Mouse (Mus musculus) limb, embryonic 13.5 days (tissue): Measurements from ENCODE around the gene Gm42957. TPM values are rescaled to one million over a fixed set of nuclear protein-coding genes. Genes with fewer than 3 reads are reported as not detected.
"Not testable (repeated sequence)": the region's sequence is repeated elsewhere in the genome, so short reads cannot be mapped to it uniquely, and the experiment has no call there.

ENCODE experiments used
- ATAC-seq: fragments of 200-750 bp; cut with Nextera tagmentation; 2 replicates; pipeline ENCODE4 v1.8.0; 2017; ENCODE audit warnings: low read depth, moderate number of reproducible peaks, moderate TSS enrichment; ENCODE audit not compliant: low FRiP score
- H3K27ac ChIP-seq: fragments of 300-500 bp; sonication (generic); 2 replicates; pipeline ENCODE4 v1.5.1; 2015; ENCODE audit warnings: inconsistent platforms, mild to moderate bottlenecking, moderate library complexity
- H3K27me3 ChIP-seq: fragments of 300-500 bp; sonication (generic); 2 replicates; pipeline ENCODE4 v1.6.1; 2015; ENCODE audit warnings: mild to moderate bottlenecking, inconsistent platforms
- H3K36me3 ChIP-seq: fragments of 300-500 bp; sonication (generic); 2 replicates; pipeline ENCODE4 v1.6.1; 2015; ENCODE audit warnings: inconsistent platforms, mild to moderate bottlenecking, moderate library complexity
- H3K4me1 ChIP-seq: fragments of 300-500 bp; sonication (generic); 2 replicates; pipeline ENCODE4 v1.6.1; 2015; ENCODE audit warnings: inconsistent platforms
- H3K4me2 ChIP-seq: fragments of 300-500 bp; sonication (generic); replicated peaks from 2 replicates; pipeline ENCODE4 v1.6.1; 2015; ENCODE audit warnings: inconsistent platforms, mild to moderate bottlenecking, moderate library complexity
- H3K4me3 ChIP-seq: fragments of 300-500 bp; sonication (generic); 2 replicates; pipeline ENCODE4 v1.5.1; 2015; ENCODE audit warnings: moderate library complexity, mild to moderate bottlenecking, inconsistent platforms
- H3K9ac ChIP-seq: fragments of 300-500 bp; sonication (generic); 2 replicates; pipeline ENCODE4 v1.6.1; 2015; ENCODE audit warnings: mild to moderate bottlenecking, inconsistent platforms
- H3K9me3 ChIP-seq: fragments of 300-500 bp; sonication (generic); 2 replicates; pipeline ENCODE4 v1.6.1; 2016; ENCODE audit warnings: inconsistent platforms
- WGBS: fragments of 180-500 bp; shearing (Covaris S2); methylation state at CpG from one replicate; pipeline ENCODE4 v1.1.7; 2015; 5-methylcytosine and 5-hydroxymethylcytosine counted together
- polyA plus RNA-seq: library from polyadenylated mRNA; unstranded; fragments of >200 nt; fragmentation: Nextera tagmentation; extraction: Ambion mirVana; gene quantifications from 2 replicates; pipeline ENCODE4 v1.2.1, GENCODE M21; 2015

Gene Gm42957
- polyA plus RNA-seq, 1 experiment from 2014 or later: 0.23 TPM

DNA sequence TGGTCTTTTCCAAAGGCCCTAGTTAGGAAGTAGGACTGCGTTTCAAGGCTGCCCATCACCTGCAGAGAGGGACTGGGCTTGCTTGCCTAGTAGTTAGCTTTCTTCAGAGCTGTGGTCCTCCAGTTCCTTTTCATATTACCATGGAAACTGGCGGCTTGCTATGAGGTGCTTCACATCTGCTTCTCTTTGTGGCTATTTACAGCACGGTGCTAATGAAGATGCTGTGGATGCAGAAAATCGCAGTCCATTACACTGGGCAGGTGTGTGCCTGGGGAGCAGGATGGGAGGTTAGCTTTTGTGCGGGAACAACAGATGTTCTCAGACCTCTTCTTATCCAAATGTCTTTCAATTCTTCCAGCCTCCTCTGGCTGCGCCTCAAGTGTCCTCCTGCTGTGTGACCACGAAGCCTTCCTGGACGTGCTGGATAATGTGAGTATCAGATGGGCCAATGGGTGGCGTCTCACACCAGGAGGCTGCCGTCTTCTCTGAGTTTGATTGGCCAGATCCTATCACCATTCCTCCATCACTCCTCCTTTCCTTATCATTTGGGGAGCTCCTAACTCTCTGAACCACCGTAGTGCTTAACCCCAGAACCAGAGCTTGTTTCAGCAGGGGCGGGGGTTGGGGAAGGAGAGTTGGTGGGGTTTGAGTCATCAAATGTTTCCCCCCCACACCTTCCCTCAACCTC lies 45.1 kb downstream of the Gm42957 start:
- Histone ChIP-seq H3K4me2 (no peak overlapping the region), H3K9me3 (no peaks in the 10 kb centered on the region), H3K9ac (no peak overlapping the region), H3K36me3 (no peaks in the 10 kb centered on the region), H3K27me3 (peaks cover 48% of the 10 kb centered on the region), H3K4me1 (peaks cover 14% of the 10 kb centered on the region), H3K27ac (no peak overlapping the region), H3K4me3 (no peak overlapping the region)
- ATAC-seq: no peak
- 16% methylated on average over 12 of the region's 12 CpGs for WGBS

DNA sequence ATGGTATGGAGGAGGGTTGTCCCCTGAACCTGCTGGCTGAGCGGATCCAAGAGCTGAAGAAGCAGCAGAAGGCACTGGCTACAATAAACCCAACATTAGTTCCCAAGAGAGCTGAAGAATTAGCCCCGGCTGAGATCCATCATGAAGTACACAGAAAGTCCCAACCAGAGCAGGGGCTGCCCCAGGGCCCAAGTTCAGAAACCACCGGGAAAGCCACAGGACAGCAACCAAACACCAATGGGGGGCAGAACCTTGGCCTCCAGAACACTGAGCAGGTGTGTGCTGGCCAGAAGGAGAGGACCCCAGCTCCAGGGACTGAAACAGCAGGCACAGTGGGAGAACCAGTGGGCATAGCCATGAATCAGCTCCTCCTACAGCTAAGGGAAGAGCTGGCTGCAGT lies 48.2 kb downstream of the Gm42957 start:
- H3K4me1 ChIP-seq: peaks cover 10% of the 10 kb centered on the region; the same call in 1 of the 2 replicates
- no peak overlapping the region for H3K4me2 ChIP-seq
- H3K9ac ChIP-seq: 0 out of 2 replicates have a peak overlapping the region, but pooled peaks have one; percentile 19
- no peaks in the 10 kb centered on the region for H3K9me3 ChIP-seq
- H3K36me3 ChIP-seq: no peaks in the 10 kb centered on the region
- 86% methylated on average over 3 of the region's 3 CpGs for whole genome bisulfite sequencing
- no peak overlapping the region for H3K27ac ChIP-seq
- peaks cover 48% of the 10 kb centered on the region for H3K27me3 ChIP-seq
- no peak overlapping the region for H3K4me3 ChIP-seq
- no peak for ATAC-seq

DNA sequence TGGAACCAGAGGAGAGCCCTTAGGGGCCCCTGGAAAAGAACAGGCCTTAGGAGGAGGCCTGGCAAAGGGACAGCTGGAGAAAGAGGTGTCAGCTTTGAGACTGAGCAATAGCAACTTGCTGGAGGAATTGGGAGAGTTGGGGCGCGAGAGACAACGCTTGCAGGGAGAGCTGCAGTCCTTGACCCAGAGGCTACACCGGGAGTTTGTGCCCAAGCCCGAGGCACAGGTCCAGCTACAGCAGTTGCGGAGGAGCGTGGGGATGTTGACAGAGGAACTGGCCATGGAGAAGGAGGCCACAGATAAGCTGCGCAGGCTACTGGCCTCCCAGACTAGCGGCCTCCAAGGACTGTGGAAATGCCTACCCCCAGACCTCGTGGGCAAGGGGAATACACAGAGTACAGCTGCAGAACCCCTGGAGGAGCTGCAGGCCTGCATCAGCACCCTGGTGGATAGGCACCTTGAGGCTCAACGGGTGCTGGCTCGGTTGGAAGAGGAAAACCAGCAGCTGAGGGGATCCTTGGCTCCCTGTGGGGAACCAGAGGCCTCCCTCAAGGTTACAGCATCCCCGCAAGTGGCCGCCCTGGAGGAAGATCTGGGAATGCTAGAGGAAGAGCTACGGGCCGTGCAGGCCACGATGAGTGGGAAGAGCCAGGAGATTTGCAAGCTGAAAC lies 49.0 kb downstream of the Gm42957 start:
- Histone ChIP-seq H3K27me3 (peaks cover 43% of the 10 kb centered on the region), H3K9me3 (no peaks in the 10 kb centered on the region), H3K27ac (no peak overlapping the region), H3K4me2 (peak overlapping the region; percentile 61), H3K9ac (peak overlapping the region; percentile 53), H3K4me3 (peak overlapping the region; percentile 34), H3K36me3 (no peaks in the 10 kb centered on the region), H3K4me1 (peaks cover 10% of the 10 kb centered on the region; the same call in 1 of the 2 replicates)
- ATAC-seq: no peak
- WGBS: 49% methylated on average over 17 of the region's 17 CpGs

DNA sequence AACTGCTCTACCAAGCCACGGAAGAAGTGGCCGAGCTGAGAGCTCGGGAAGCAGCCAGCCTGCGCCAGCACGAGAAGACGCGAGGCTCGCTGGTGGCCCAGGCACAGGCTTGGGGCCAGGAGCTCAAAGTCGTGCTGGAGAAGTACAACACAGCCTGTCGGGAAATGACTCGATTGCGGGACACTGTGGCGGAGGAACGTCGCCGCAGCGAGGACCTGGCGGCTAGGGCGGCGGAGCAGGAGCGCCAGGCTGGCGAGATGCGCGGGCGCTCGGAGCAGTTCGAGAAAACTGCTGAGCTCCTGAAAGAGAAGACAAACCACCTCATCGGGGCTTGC lies 49.5 kb downstream of the Gm42957 start:
- Histone ChIP-seq H3K27ac (no peak overlapping the region), H3K4me1 (peaks cover 10% of the 10 kb centered on the region; the same call in 1 of the 2 replicates), H3K4me3 (peak overlapping the region; percentile 34), H3K9me3 (no peaks in the 10 kb centered on the region), H3K4me2 (peak overlapping the region; percentile 61), H3K36me3 (no peaks in the 10 kb centered on the region), H3K9ac (peak overlapping the region; percentile 53), H3K27me3 (peaks cover 38% of the 10 kb centered on the region)
- WGBS: 16% methylated on average over 28 of the region's 28 CpGs
- ATAC-seq: no peak

DNA sequence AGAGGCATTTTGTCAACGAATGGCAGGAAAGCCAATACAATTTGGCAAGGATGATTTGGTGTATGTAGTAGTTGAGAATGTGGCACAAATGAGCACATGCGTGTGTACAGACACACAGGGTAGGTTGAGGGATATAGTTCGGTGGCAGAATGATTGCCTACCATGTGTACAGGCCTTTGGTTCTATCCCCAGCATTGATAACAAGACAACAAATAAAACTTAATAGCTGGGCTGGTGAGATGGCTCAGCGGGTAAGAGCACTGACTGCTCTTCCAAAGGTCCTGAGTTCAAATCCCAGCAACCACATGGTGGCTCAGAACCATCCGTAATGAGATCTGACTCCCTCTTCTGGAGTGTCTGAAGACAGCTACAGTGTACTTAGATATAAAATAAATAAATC lies 50.8 kb downstream of the Gm42957 start:
- peaks cover 26% of the 10 kb centered on the region for H3K27me3 ChIP-seq
- H3K9me3 ChIP-seq, H3K4me2 ChIP-seq, H3K36me3 ChIP-seq, H3K27ac ChIP-seq, H3K4me3 ChIP-seq, H3K4me1 ChIP-seq, H3K9ac ChIP-seq, ATAC-seq: not testable (repeated sequence)
- 89% methylated on average over 5 of the region's 5 CpGs for WGBS

DNA sequence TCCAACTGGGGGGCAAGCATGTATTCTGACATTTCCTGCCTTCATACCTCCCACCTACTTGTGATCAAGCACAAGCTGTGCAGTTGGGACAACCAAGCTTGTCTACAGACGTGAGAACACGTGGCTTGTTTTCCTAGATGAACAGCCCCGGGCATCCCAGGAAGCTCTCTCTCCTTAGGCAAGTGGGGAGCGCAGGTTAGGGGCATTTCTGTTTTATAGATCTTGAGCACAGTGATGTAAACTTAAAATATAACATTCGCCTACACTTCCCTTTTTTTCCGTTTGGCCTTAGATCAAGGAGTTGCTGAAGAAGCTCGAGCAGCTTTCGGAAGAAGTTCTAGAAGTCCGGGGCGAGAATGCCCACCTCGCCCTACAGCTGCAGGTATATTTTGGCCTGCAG lies 53.6 kb downstream of the Gm42957 start:
- Histone ChIP-seq H3K4me2 (no peak overlapping the region), H3K9me3 (no peaks in the 10 kb centered on the region), H3K9ac (no peak overlapping the region), H3K4me3 (no peak overlapping the region), H3K36me3 (no peaks in the 10 kb centered on the region), H3K27ac (no peak overlapping the region), H3K4me1 (peaks cover 14% of the 10 kb centered on the region; the same call in 1 of the 2 replicates), H3K27me3 (peaks cover 15% of the 10 kb centered on the region)
- ATAC-seq: no peak
- 78% methylated on average over 11 of the region's 11 CpGs for WGBS

DNA sequence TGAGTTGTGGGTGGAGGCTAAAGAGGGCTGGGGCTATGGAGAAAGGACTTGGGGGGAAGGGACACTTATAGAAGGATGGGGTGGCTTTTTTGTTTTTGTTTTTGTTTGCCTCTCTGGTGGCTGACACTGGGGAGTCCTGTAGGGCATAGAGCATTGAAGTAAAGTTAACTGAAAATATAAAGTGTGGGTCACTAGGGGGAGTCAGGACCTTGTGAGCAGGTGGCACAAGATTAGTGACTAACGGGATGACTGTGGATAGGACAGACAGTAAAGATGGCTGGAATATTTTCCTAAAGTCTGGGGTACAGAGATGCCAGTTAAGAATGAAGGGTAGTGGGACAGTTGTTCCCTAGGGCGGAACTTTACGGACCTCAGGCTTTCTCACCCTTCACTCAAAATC lies 55.0 kb downstream of the Gm42957 start:
- Histone ChIP-seq H3K9ac (no peak overlapping the region), H3K4me3 (no peak overlapping the region), H3K4me1 (peaks cover 4% of the 10 kb centered on the region; the same call in 1 of the 2 replicates), H3K36me3 (no peaks in the 10 kb centered on the region), H3K27ac (no peak overlapping the region), H3K27me3 (0 out of 2 replicates have a peak, but pooled peaks cover 3% of the 10 kb centered on the region), H3K4me2 (no peak overlapping the region), H3K9me3 (no peaks in the 10 kb centered on the region)
- WGBS: 52% methylated on average over 3 of the region's 3 CpGs
- ATAC-seq: no peak

DNA sequence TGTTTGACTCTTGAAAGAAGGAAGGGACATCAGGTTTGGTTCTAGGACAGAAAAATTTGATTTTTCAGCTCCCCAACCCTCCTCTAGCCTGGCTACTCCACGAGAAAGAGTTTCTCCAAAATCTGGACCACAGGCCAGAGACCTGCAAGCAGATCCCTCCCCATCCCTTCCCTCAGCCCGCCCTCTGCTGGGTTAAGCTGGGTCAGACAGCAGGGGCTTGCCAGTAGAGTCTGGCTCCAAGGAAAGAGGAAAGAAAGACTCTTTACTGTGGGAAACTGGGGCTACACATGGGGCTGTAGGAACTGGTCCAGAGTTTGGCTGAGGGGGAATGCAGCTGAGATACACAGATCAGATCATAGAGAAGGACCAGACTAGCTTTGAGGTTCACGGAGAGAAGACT lies 57.2 kb downstream of the Gm42957 start:
- Histone ChIP-seq H3K9me3 (no peaks in the 10 kb centered on the region), H3K4me1 (peaks cover 10% of the 10 kb centered on the region), H3K4me3 (no peak overlapping the region), H3K27ac (0 out of 2 replicates have a peak overlapping the region, but pooled peaks have one; percentile 6), H3K36me3 (no peaks in the 10 kb centered on the region), H3K27me3 (no peaks in the 10 kb centered on the region), H3K4me2 (no peak overlapping the region), H3K9ac (no peak overlapping the region)
- WGBS: 17% methylated on average over 3 of the region's 3 CpGs
- ATAC-seq: no peak

DNA sequence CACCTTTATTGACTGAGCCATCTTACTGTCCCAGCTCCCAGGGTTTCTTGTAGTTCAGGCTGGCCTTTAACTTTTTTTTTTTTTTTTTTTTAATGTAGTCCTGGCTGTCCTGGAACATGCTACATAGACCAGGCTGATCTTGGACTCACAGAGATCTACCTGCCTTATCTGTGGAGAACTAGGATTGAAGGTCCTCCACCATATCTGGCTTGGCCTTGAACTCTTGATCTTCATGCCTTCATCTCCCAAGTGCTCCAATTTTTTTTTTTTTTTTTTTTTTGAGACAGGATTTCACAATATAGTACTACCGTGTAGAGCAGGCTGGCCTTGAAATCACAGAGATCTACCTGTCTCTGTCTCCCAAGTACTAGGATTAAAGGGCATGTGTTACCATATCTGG lies 58.3 kb downstream of the Gm42957 start:
- no peak overlapping the region for H3K27ac ChIP-seq
- H3K9me3 ChIP-seq: no peaks in the 10 kb centered on the region
- no peak overlapping the region for H3K4me3 ChIP-seq

DNA sequence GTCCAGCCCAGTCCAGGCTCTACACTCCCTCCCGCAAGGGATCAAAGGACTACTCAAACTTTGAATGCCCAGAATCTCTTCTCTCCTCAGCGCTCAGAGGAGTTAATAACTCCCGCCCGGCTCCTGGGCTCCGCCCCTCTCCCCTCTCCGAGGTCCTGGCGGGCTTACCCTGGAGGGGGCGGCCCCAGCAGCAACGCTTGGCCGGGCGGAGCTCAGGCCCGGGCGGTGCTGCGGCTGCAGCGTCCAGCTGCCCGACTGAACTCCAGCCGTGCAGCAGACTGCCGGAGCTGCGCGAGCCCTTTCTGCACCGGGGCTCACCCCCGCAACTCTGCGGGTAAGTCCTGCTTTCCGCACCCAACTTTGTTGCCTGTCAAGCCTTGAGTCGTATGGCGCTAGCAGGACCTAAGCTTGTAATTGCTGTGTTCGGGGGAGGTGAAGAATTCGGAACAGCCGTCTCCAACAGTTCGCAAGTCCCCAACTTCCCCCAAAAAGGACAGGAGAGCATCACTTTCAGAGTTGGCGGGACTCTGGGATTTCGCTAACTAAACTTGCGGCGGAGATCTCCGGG lies 61.0 kb downstream of the Gm42957 start, which contains the start of gene Pias3:
Gene Pias3, plus strand, starts transcription at position 187 of the 568 bp plus-strand sequence.
- H3K4me2 ChIP-seq: peak within 1 kb of the TSS; percentile 76

More for the DNA sequence above, 58.3 kb downstream of the Gm42957 start:
- Histone ChIP-seq H3K9ac (no peak overlapping the region), H3K4me2 (no peak overlapping the region), H3K36me3 (no peaks in the 10 kb centered on the region), H3K4me1 (peaks cover 21% of the 10 kb centered on the region), H3K27me3 (no peaks in the 10 kb centered on the region)
- no peak for ATAC-seq
- WGBS: 93% methylated on average over 1 of the region's 1 CpGs

DNA sequence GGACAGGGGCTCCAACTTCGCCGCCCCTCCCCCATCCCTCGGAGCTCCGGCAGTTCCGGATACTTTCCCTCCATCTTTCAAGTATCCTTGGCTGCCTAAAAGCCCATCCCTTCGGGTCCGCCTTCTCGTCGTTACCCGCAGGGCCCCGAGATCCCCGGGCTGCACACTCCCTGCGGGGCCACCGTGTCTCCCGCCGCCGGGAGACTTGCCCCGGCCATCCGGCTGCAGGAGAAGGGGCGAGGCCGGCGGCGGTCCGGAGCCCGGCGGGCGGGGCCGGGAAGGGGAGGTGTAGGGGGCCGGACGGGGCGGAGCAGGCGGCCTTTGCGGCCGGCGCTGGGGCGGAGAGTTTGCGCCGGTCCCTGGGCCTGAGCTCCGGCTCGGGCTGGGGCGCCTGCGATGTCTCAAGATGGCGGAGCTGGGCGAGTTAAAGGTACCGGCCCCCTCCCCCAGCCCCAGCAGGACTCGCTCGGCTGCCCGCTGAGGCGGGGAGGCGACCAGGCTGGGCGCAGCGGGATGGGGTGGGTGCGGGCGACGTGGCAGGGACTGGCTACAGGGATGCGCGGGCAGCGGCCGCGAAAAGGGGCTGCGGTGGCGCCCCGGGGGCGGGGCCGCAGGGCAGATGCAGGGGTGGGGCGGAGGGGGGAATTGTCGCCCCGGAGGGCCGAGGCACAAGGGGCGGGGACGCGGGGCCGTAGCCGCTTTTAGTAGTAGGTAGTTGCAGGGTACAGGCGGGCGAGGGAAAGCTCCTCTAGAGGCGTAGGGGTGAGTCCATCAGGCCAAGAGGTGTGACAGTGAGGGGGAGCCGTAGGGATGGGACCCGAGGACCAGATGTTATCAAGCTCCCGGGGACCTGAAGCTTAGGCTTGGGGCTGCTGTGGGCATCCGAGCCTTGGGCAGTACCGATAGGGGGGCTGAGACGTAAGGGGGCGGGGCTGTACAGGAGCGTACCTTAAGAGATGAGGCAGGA lies 61.8 kb downstream of the Gm42957 start:
- WGBS: under 1% methylated on average over 68 of the region's 85 CpGs
- no peaks in the 10 kb centered on the region for H3K27me3 ChIP-seq
- H3K9me3 ChIP-seq: no peaks in the 10 kb centered on the region
- peaks cover 32% of the 10 kb centered on the region for H3K4me1 ChIP-seq
- ATAC-seq: peak; percentile 93
- H3K4me2 ChIP-seq: peak overlapping the region; percentile 76
- peak overlapping the region; percentile 77 for H3K4me3 ChIP-seq
- H3K9ac ChIP-seq: peak overlapping the region; percentile 85
- peak overlapping the region; percentile 94 for H3K27ac ChIP-seq
- H3K36me3 ChIP-seq: peaks cover 31% of the 10 kb centered on the region

More for the DNA sequence above, 61.0 kb downstream of the Gm42957 start, which contains the start of gene Pias3:
- Histone ChIP-seq H3K27me3 (no peaks in the 10 kb centered on the region), H3K27ac (peak within 1 kb of the TSS; percentile 94), H3K9me3 (no peaks in the 10 kb centered on the region), H3K4me3 (peak within 1 kb of the TSS; percentile 77), H3K36me3 (peaks cover 23% of the 10 kb centered on the region), H3K9ac (peak within 1 kb of the TSS; percentile 85), H3K4me1 (peaks cover 32% of the 10 kb centered on the region)
- ATAC-seq: peak; percentile 84
- WGBS: under 1% methylated on average over 35 of the region's 35 CpGs
